Mouse (Mus musculus) urinary bladder, postnatal 4 days (tissue): ENCODE measurements around the gene Trpt1.

Source experiments
- DNase-seq, 2 experiments: peaks; one replicate each; pipeline ENCODE4 v3.0.0; 2021 to 2022; ENCODE audit warnings: low spot score in 2 of 2

Trpt1 gene

GRCm38 (mm10) chr19:6996006-6996405, at the start of gene Trpt1, which contains the start of gene Nudt22:
TSS of gene Trpt1 (plus strand) at chr19:6996131.
TSS of gene Nudt22 (minus strand) at chr19:6996117.
- peak; percentile 82 to 90 for DNase-seq

GRCm38 (mm10) chr19:6947742-6948141, 48.2 kb upstream of the Trpt1 start:
- no peak for DNase-seq

GRCm38 (mm10) chr19:6948186-6948585, 47.7 kb upstream of the Trpt1 start:
- DNase-seq: no peak

GRCm38 (mm10) chr19:6949532-6949931, 46.4 kb upstream of the Trpt1 start:
- DNase-seq: no peak

- DNase-seq: no peak
Measured at GRCm38 (mm10) chr19:6949951-6950350, 46.0 kb upstream of the Trpt1 start.

GRCm38 (mm10) chr19:6950613-6951153, 45.2 kb upstream of the Trpt1 start:
- DNase-seq: no peak

- DNase-seq: peak; percentile 91 to 92
Measured at GRCm38 (mm10) chr19:6951381-6951968, 44.5 kb upstream of the Trpt1 start.

- peak; percentile 80 to 81 for DNase-seq
Measured at GRCm38 (mm10) chr19:6951994-6952711, 43.8 kb upstream of the Trpt1 start.

GRCm38 (mm10) chr19:6952712-6953037, 43.3 kb upstream of the Trpt1 start:
- peak in 1 of 2 experiments; percentile 65 for DNase-seq

GRCm38 (mm10) chr19:6954046-6954445, 41.9 kb upstream of the Trpt1 start:
- peak in 1 of 2 experiments; percentile 51 for DNase-seq

- no peak for DNase-seq
Measured at GRCm38 (mm10) chr19:6955424-6955823, 40.5 kb upstream of the Trpt1 start.

- no peak for DNase-seq
Measured at GRCm38 (mm10) chr19:6956461-6956860, 39.5 kb upstream of the Trpt1 start.

- DNase-seq: no peak
Measured at GRCm38 (mm10) chr19:6968491-6969271, 27.2 kb upstream of the Trpt1 start.

- no peak for DNase-seq
Measured at GRCm38 (mm10) chr19:6969291-6969664, 26.7 kb upstream of the Trpt1 start.

- peak; percentile 75 to 78 for DNase-seq
Measured at GRCm38 (mm10) chr19:6969665-6970381, 26.1 kb upstream of the Trpt1 start.

GRCm38 (mm10) chr19:6970460-6971085, 25.4 kb upstream of the Trpt1 start:
- DNase-seq: no peak

- no peak for DNase-seq
Measured at GRCm38 (mm10) chr19:6971644-6972043, 24.3 kb upstream of the Trpt1 start.

- no peak for DNase-seq
Measured at GRCm38 (mm10) chr19:6972247-6972917, 23.5 kb upstream of the Trpt1 start.

GRCm38 (mm10) chr19:6973581-6974190, 22.2 kb upstream of the Trpt1 start:
- DNase-seq: no peak
